ENCODE assay signal across 23 mouse cellular contexts in genomic region chr19:58382535-58382934, GRCm38 (mm10).
DNase-seq lines count a peak whose midpoint lies in the region; ATAC-seq and TF ChIP-seq lines count a peak whose summit lies in the region.
"Had no signal": no experiment of that assay in that cellular context is flagged by ENCODE, and none has a peak within 500 bp of the region (broad histone marks: within the 10 kb centered on the region; RNA-seq: fewer than 3 reads in every experiment).

No protein-coding gene starts in this region.

- TF ChIP-seq CTCF in lung, postnatal 0 days (IDR thresholded peaks at IDR 0.05): no peak

- no peak for ATAC-seq in midbrain, embryonic 11.5 days (ENCODE audit: low FRiP score)
- ATAC-seq in midbrain, embryonic 13.5 days: no peak
- ATAC-seq in lung, postnatal 0 days: peak; percentile 86
- ATAC-seq: CD4-positive, CD25-positive, alpha-beta regulatory T cell, adult 4 months; forebrain, embryonic 13.5 days; forebrain, embryonic 16.5 days had no signal

- H3K4me2 ChIP-seq in midbrain, embryonic 11.5 days: no peak overlapping the region
- no peak overlapping the region for H3K4me2 ChIP-seq in midbrain, embryonic 13.5 days (replicated peaks)
- H3K4me2 ChIP-seq in lung, postnatal 0 days (replicated peaks; ENCODE audit: low read depth, low read length): no peak overlapping the region
- H3K4me2 ChIP-seq: forebrain, embryonic 13.5 days; heart, embryonic 13.5 days; hindbrain, embryonic 12.5 days; hindbrain, embryonic 15.5 days had no signal

- 95% methylated on average over 7 of the region's 7 CpGs for WGBS in midbrain, embryonic 11.5 days
- 96% methylated on average over 7 of the region's 7 CpGs for WGBS in midbrain, embryonic 13.5 days
- WGBS in lung, postnatal 0 days: 67% methylated on average over 7 of the region's 7 CpGs
- 95% methylated on average over 7 of the region's 7 CpGs for WGBS in hindbrain, embryonic 10.5 days

- H3K36me3 ChIP-seq in midbrain, embryonic 11.5 days (ENCODE audit: control insufficient read depth, insufficient read depth, low read length): no peaks in the 10 kb centered on the region
- H3K36me3 ChIP-seq in midbrain, embryonic 13.5 days: no peaks in the 10 kb centered on the region
- no peaks in the 10 kb centered on the region for H3K36me3 ChIP-seq in lung, postnatal 0 days (ENCODE audit: insufficient read depth, low read length)
- H3K36me3 ChIP-seq in hindbrain, embryonic 10.5 days: no peaks in the 10 kb centered on the region
- H3K36me3 ChIP-seq: forebrain, embryonic 10.5 days; heart, embryonic 10.5 days; heart, embryonic 13.5 days; hindbrain, embryonic 12.5 days; hindbrain, embryonic 15.5 days had no signal

- 0 out of 2 replicates have a peak, but pooled peaks cover 2% of the 10 kb centered on the region for H3K4me1 ChIP-seq in midbrain, embryonic 11.5 days (ENCODE audit: control insufficient read depth, insufficient read depth, low read length)
- peaks cover 15% of the 10 kb centered on the region; the same call in 1 of the 2 replicates for H3K4me1 ChIP-seq in midbrain, embryonic 13.5 days (replicated peaks)
- no peaks in the 10 kb centered on the region; the same call in 1 of the 2 replicates for H3K4me1 ChIP-seq in lung, postnatal 0 days (ENCODE audit: insufficient read depth, low read depth, low read length)
- peaks cover 13% of the 10 kb centered on the region for H3K4me1 ChIP-seq in hindbrain, embryonic 10.5 days (replicated peaks)
- H3K4me1 ChIP-seq: forebrain, embryonic 13.5 days; heart, embryonic 10.5 days had no signal

- H3K27ac ChIP-seq in midbrain, embryonic 11.5 days (ENCODE audit: low read depth, low read length): no peak overlapping the region
- H3K27ac ChIP-seq in midbrain, embryonic 13.5 days: no peak overlapping the region
- H3K27ac ChIP-seq in lung, postnatal 0 days (ENCODE audit: low read length): peak overlapping the region; percentile 45; the same call in 1 of the 2 replicates
- no peak overlapping the region for H3K27ac ChIP-seq in hindbrain, embryonic 10.5 days
- H3K27ac ChIP-seq: forebrain, embryonic 10.5 days; forebrain, embryonic 13.5 days; heart, adult 2 months; heart, embryonic 10.5 days; heart, embryonic 13.5 days; hindbrain, embryonic 12.5 days; hindbrain, embryonic 15.5 days had no signal

- peak; percentile 66 for DNase-seq in midbrain, embryonic 11.5 days (ENCODE audit: low spot score, missing footprints)
- peak; percentile 80 for DNase-seq in lung, postnatal 0 days (ENCODE audit: low spot score)
- peak; percentile 23 for DNase-seq in lung, postnatal 36 days
- DNase-seq in kidney, postnatal 25 days: no peak
- no peak for DNase-seq in hindbrain, embryonic 10.5 days (ENCODE audit: low spot score)
- DNase-seq: adrenal gland, adult 8-10 months; adrenal gland, postnatal 25 days; cerebellum, adult 11-12 months; cerebellum, adult 9-10 months; cerebellum, postnatal 14 days; gastrocnemius, postnatal 10 days; gastrocnemius, postnatal 36 days; heart, postnatal 4 days had no signal

- H3K4me3 ChIP-seq in midbrain, embryonic 11.5 days (ENCODE audit: low read depth, low read length): no peak overlapping the region
- no peak overlapping the region for H3K4me3 ChIP-seq in midbrain, embryonic 13.5 days (replicated peaks)
- no peak overlapping the region for H3K4me3 ChIP-seq in lung, postnatal 0 days (ENCODE audit: low read depth, low read length)
- no peak overlapping the region for H3K4me3 ChIP-seq in hindbrain, embryonic 10.5 days
- H3K4me3 ChIP-seq: forebrain, embryonic 10.5 days; forebrain, embryonic 13.5 days; heart, adult 2 months; heart, embryonic 10.5 days; heart, embryonic 13.5 days; hindbrain, embryonic 12.5 days; hindbrain, embryonic 15.5 days had no signal

- peak; percentile 89 for TF ChIP-seq EP300 in lung, postnatal 0 days (IDR thresholded peaks at IDR 0.05)

- H3K9ac ChIP-seq in midbrain, embryonic 11.5 days (ENCODE audit: low read length): no peak overlapping the region
- H3K9ac ChIP-seq in midbrain, embryonic 13.5 days (replicated peaks): no peak overlapping the region
- H3K9ac ChIP-seq in lung, postnatal 0 days (replicated peaks; ENCODE audit: low read depth): no peak overlapping the region
- H3K9ac ChIP-seq: forebrain, embryonic 13.5 days; heart, embryonic 13.5 days; hindbrain, embryonic 12.5 days; hindbrain, embryonic 15.5 days had no signal

- no peaks in the 10 kb centered on the region for H3K27me3 ChIP-seq in midbrain, embryonic 11.5 days (ENCODE audit: control insufficient read depth, insufficient read depth, low read length)
- H3K27me3 ChIP-seq in midbrain, embryonic 13.5 days: no peaks in the 10 kb centered on the region
- no peaks in the 10 kb centered on the region for H3K27me3 ChIP-seq in lung, postnatal 0 days (replicated peaks; ENCODE audit: insufficient read depth, low read length)
- no peaks in the 10 kb centered on the region for H3K27me3 ChIP-seq in hindbrain, embryonic 10.5 days (ENCODE audit: insufficient read depth, poor library complexity, severe bottlenecking)
- H3K27me3 ChIP-seq: forebrain, embryonic 13.5 days; heart, embryonic 13.5 days; hindbrain, embryonic 12.5 days; hindbrain, embryonic 15.5 days had no signal

- no peaks in the 10 kb centered on the region for H3K9me3 ChIP-seq in midbrain, embryonic 11.5 days (ENCODE audit: control insufficient read depth, low read length)
- H3K9me3 ChIP-seq in midbrain, embryonic 13.5 days: no peaks in the 10 kb centered on the region
- no peaks in the 10 kb centered on the region for H3K9me3 ChIP-seq in lung, postnatal 0 days (ENCODE audit: low read length)
- H3K9me3 ChIP-seq in hindbrain, embryonic 10.5 days: no peaks in the 10 kb centered on the region
- H3K9me3 ChIP-seq: forebrain, embryonic 10.5 days; forebrain, embryonic 13.5 days; heart, embryonic 10.5 days; heart, embryonic 13.5 days; hindbrain, embryonic 12.5 days; hindbrain, embryonic 15.5 days had no signal

Comparison
In these comparisons a context has a peak if more than half of its experiments do, and no peak if none do; other contexts are left out.
1. DNase-seq: peak in midbrain, embryonic 11.5 days (single experiment), lung, postnatal 0 days (single experiment) and lung, postnatal 36 days (single experiment); none in kidney, postnatal 25 days (0 of 2) and hindbrain, embryonic 10.5 days (single experiment).